Mouse (Mus musculus) bone marrow, adult 2 months (tissue): ENCODE measurements around the gene Apoa4.

Experiments used
- CTCF ChIP-seq: fragments of 200-500 bp; IDR thresholded peaks from 2 replicates; pipeline ENCODE4 v1.5.1; 2011; ENCODE audit warnings: low read length, control low read depth; ENCODE audit not compliant: control insufficient read depth, insufficient read depth
- POLR2A ChIP-seq: fragments of 200-500 bp; IDR thresholded peaks from 2 replicates; pipeline ENCODE4 v1.6.1; 2011; ENCODE audit warnings: low read depth, mild to moderate bottlenecking, control low read depth, low read length, borderline replicate concordance; ENCODE audit not compliant: control insufficient read depth

DNA sequence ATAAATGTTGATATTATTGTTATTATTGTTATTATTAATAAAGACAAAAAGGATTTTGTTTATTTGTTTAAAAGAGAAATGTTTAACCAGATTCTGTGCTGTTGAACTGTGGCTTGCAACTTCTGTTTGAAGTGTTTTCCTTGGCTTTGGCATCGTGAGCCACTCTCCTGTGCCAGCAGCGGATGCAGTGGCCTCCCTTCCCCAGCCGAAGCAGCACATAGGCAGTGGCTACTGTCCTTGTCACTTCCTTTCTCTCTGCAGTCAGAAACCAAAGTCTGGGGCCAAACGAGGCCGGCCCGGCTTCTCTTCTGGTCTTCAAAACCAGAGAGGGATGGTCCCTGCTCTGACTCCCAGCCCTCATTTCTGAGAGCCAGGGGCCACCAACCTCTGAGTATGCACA, 17.4 kb upstream of the Apoa4 start:
- TF ChIP-seq POLR2A (no peak), CTCF (no peak)
